Mouse (Mus musculus) lung, postnatal 0 days (tissue): ENCODE measurements around the gene Th.

Source experiments
- CTCF ChIP-seq: IDR thresholded peaks from 2 replicates; pipeline ENCODE4 v1.5.1; 2016; ENCODE audit warnings: antibody characterized with exemption, mild to moderate bottlenecking
- EP300 ChIP-seq: IDR thresholded peaks from 2 replicates; pipeline ENCODE4 v1.6.1; 2016; ENCODE audit warnings: antibody characterized with exemption, mild to moderate bottlenecking, control low read depth

DNA sequence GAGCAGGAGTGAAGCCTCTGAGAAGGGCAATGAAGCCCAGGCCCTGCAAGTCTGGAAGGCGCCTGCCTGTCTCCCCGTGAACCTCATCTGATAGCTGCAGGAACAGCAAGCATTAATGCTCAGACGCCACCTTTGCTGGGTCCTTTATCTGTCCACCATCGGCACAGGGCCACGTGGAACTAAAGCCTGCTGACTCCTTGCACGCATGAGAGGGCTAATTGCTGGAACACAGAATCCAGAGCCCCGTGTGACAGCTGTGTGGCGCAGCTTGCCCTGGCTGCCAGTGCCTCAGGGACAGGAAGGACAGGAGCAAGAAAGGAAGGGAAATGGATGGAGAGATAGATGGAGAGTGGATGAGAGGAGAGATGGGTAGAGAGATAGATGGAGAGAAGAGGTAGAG lies 14.8 kb downstream of the Th start:
- TF ChIP-seq CTCF, result no peak
- TF ChIP-seq EP300, result no peak
